Mouse (Mus musculus): ENCODE results near the gene Fam198b. TPM values are rescaled to one million over a fixed set of nuclear protein-coding genes. Genes with fewer than 3 reads are reported as not detected.

Fam198b gene
- polyA plus RNA-seq, 1 experiment from 2014 or later = 17.2 TPM

DNA sequence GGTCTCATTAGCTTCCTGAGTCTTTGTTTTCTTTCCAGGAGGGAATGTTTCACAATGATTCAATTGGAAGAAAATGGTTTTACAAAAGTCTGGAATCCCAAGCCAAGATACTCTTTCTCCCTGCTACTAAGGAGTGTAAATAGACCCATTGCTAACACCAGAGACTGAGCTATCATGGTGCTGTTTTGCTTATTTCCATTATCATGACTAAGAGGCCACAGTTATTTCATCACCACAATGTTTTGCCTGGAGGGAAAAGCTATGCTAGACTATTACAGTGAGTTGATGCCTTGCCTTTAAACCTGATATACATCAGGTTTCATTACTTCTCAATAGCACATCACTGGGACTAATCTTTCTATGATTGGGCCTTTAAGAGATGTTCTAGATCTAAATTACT lies 34.4 kb downstream of the Fam198b start:
- Histone ChIP-seq H3K27ac (ENCODE audit: low read depth, low read length) (no peak overlapping the region), H3K4me1 (replicated peaks; ENCODE audit: control insufficient read depth, insufficient read depth, low read length) (no peaks in the 10 kb centered on the region), H3K27me3 (replicated peaks; ENCODE audit: control insufficient read depth, insufficient read depth, low read length) (no peaks in the 10 kb centered on the region), H3K9me3 (ENCODE audit: control insufficient read depth) (no peaks in the 10 kb centered on the region), H3K4me2 (replicated peaks; ENCODE audit: low read depth) (no peak overlapping the region), H3K4me3 (ENCODE audit: low read depth, low read length) (no peak overlapping the region), H3K36me3 (ENCODE audit: control insufficient read depth, insufficient read depth) (no peaks in the 10 kb centered on the region; the same call in 1 of the 2 replicates), H3K9ac (ENCODE audit: low read depth, low read length) (no peak overlapping the region)
- no peak for ATAC-seq
- TF ChIP-seq CTCF (IDR thresholded peaks at IDR 0.05; ENCODE audit: low read depth) = no peak

GRCm38 (mm10) chr3:79925950-79926697 lies 41.8 kb downstream of the Fam198b start:
- no peaks in the 10 kb centered on the region for H3K27me3 ChIP-seq (replicated peaks; ENCODE audit: control insufficient read depth, insufficient read depth, low read length)
- H3K4me2 ChIP-seq (replicated peaks; ENCODE audit: low read depth) = no peak overlapping the region
- H3K4me1 ChIP-seq (replicated peaks; ENCODE audit: control insufficient read depth, insufficient read depth, low read length) = no peaks in the 10 kb centered on the region
- no peak overlapping the region for H3K4me3 ChIP-seq (ENCODE audit: low read depth, low read length)
- 81% methylated on average over 5 of the region's 5 CpGs for WGBS
- ATAC-seq = no peak
- no peak overlapping the region for H3K9ac ChIP-seq (ENCODE audit: low read depth, low read length)
- no peaks in the 10 kb centered on the region for H3K9me3 ChIP-seq (ENCODE audit: control insufficient read depth)
- H3K36me3 ChIP-seq (ENCODE audit: control insufficient read depth, insufficient read depth) = no peaks in the 10 kb centered on the region
- H3K27ac ChIP-seq (ENCODE audit: low read depth, low read length) = no peak overlapping the region
- no peak for TF ChIP-seq CTCF (IDR thresholded peaks at IDR 0.05; ENCODE audit: low read depth)

- TF ChIP-seq CTCF (IDR thresholded peaks at IDR 0.05; ENCODE audit: low read depth) = no peak
- Histone ChIP-seq H3K9me3 (ENCODE audit: control insufficient read depth) (no peaks in the 10 kb centered on the region), H3K36me3 (ENCODE audit: control insufficient read depth, insufficient read depth) (no peaks in the 10 kb centered on the region), H3K4me2 (replicated peaks; ENCODE audit: low read depth) (no peak overlapping the region), H3K9ac (ENCODE audit: low read depth, low read length) (no peak overlapping the region), H3K27ac (ENCODE audit: low read depth, low read length) (no peak overlapping the region), H3K4me3 (ENCODE audit: low read depth, low read length) (no peak overlapping the region), H3K4me1 (replicated peaks; ENCODE audit: control insufficient read depth, insufficient read depth, low read length) (no peaks in the 10 kb centered on the region), H3K27me3 (replicated peaks; ENCODE audit: control insufficient read depth, insufficient read depth, low read length) (no peaks in the 10 kb centered on the region)
- 55% methylated on average over 4 of the region's 4 CpGs for WGBS
- no peak for ATAC-seq
These were observed 42.7 kb downstream of the Fam198b start for GRCm38 (mm10) chr3:79927050-79927449.

DNA sequence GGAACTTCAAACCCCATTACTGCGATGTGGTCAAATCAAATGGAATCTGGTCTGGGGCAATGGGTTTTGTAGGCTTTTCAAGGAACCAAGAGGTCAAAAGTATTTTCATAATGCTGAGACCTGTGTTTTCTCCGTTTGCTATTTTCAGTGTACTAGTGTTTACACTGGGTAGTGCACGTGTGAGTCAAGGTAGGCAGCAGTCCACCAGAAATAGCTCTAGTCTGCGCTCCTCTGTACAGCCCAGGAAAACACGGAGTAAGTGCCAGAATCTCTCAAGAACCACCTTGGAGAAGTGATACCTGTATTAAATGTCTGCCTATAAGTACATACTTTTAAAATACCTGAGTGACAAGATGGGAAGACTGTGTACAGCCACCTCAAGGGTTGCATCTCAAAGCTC lies 44.1 kb downstream of the Fam198b start:
- WGBS = 71% methylated on average over 5 of the region's 5 CpGs
- no peak for ATAC-seq

DNA sequence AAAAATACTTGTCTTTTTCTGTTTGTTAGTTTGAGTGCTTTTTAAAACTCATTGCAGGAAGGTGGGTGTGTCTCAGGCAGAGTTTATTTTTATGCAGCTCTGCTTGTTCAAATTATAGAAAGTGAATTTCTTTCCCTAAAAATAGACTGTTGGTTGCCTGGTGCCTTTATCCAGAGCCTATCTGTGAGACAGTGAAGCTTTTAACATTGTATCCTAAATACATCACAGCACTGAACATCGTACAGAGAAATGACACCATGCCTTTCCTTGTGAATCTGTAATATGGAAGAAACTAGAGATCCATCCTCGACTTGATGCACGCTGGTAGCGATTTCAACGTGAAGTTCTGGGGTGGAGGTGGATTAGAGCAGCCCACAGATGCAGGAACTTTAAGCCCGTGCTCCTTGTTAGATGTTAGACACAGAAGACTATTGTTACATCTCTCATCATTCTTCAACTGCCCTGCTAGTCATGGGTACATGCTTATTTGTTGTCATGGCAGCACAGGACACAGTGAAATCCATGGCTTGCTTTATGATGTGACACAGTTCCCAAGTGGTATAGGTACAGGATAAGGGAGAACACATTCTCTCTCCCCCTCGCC lies 45.9 kb downstream of the Fam198b start:
- no peak for TF ChIP-seq CTCF (IDR thresholded peaks at IDR 0.05; ENCODE audit: low read depth)
- Histone ChIP-seq H3K36me3 (ENCODE audit: control insufficient read depth, insufficient read depth) (no peaks in the 10 kb centered on the region), H3K4me1 (replicated peaks; ENCODE audit: control insufficient read depth, insufficient read depth, low read length) (no peaks in the 10 kb centered on the region), H3K9me3 (ENCODE audit: control insufficient read depth) (no peaks in the 10 kb centered on the region), H3K27me3 (replicated peaks; ENCODE audit: control insufficient read depth, insufficient read depth, low read length) (no peaks in the 10 kb centered on the region), H3K4me3 (ENCODE audit: low read depth, low read length) (no peak overlapping the region), H3K4me2 (replicated peaks; ENCODE audit: low read depth) (no peak overlapping the region), H3K9ac (ENCODE audit: low read depth, low read length) (no peak overlapping the region), H3K27ac (ENCODE audit: low read depth, low read length) (no peak overlapping the region)
- 70% methylated on average over 6 of the region's 7 CpGs for WGBS
- no peak for ATAC-seq

More for the DNA sequence above, 44.1 kb downstream of the Fam198b start:
- no peak overlapping the region for H3K27ac ChIP-seq (ENCODE audit: low read depth, low read length)
- H3K4me3 ChIP-seq (ENCODE audit: low read depth, low read length) = no peak overlapping the region
- no peaks in the 10 kb centered on the region for H3K9me3 ChIP-seq (ENCODE audit: control insufficient read depth)
- no peaks in the 10 kb centered on the region for H3K4me1 ChIP-seq (replicated peaks; ENCODE audit: control insufficient read depth, insufficient read depth, low read length)
- no peak for TF ChIP-seq CTCF (IDR thresholded peaks at IDR 0.05; ENCODE audit: low read depth)
- no peak overlapping the region for H3K4me2 ChIP-seq (replicated peaks; ENCODE audit: low read depth)
- no peak overlapping the region for H3K9ac ChIP-seq (ENCODE audit: low read depth, low read length)
- no peaks in the 10 kb centered on the region for H3K36me3 ChIP-seq (ENCODE audit: control insufficient read depth, insufficient read depth)
- no peaks in the 10 kb centered on the region for H3K27me3 ChIP-seq (replicated peaks; ENCODE audit: control insufficient read depth, insufficient read depth, low read length)

- ATAC-seq = peak; percentile 67
- Histone ChIP-seq H3K27me3 (replicated peaks; ENCODE audit: control insufficient read depth, insufficient read depth, low read length) (no peaks in the 10 kb centered on the region), H3K4me1 (replicated peaks; ENCODE audit: control insufficient read depth, insufficient read depth, low read length) (no peaks in the 10 kb centered on the region; the same call in 1 of the 2 replicates), H3K27ac (ENCODE audit: low read depth, low read length) (no peak overlapping the region), H3K9ac (ENCODE audit: low read depth, low read length) (no peak overlapping the region), H3K4me3 (ENCODE audit: low read depth, low read length) (no peak overlapping the region), H3K4me2 (replicated peaks; ENCODE audit: low read depth) (no peak overlapping the region), H3K36me3 (ENCODE audit: control insufficient read depth, insufficient read depth) (no peaks in the 10 kb centered on the region; the same call in 1 of the 2 replicates), H3K9me3 (ENCODE audit: control insufficient read depth) (no peaks in the 10 kb centered on the region)
- WGBS = 35% methylated on average over 6 of the region's 6 CpGs
- no peak for TF ChIP-seq CTCF (IDR thresholded peaks at IDR 0.05; ENCODE audit: low read depth)
These were observed 51.9 kb downstream of the Fam198b start for GRCm38 (mm10) chr3:79936213-79936612.

All from intestine, postnatal 0 days (tissue).